Mouse (Mus musculus): ENCODE data around the gene Gm14409. TPM values are rescaled to one million over a fixed set of nuclear protein-coding genes. Genes with fewer than 3 reads are reported as not detected.

Gm14409 gene
- polyA plus RNA-seq (2014; fragmentation: Illumina TruSeq; extraction: RNeasy Lipid Tissue Mini Kit (QIAGEN cat#74804); ENCODE audit: low read depth, low replicate concordance): not detected

GRCm38 (mm10) chr2:177266936-177267335 is at the start of gene Gm14409:
TSS of gene Gm14409 (minus strand) at chr2:177267036.

Other genes starting within 250 kb of the Gm14409 start
- not detected for gene Gm14401, start 192.7 kb downstream of the Gm14409 start, polyA plus RNA-seq (2014; fragmentation: Illumina TruSeq; extraction: RNeasy Lipid Tissue Mini Kit (QIAGEN cat#74804); ENCODE audit: low read depth, low replicate concordance)
- 124 TPM for gene Gm14410, start 60.6 kb downstream of the Gm14409 start, polyA plus RNA-seq (2014; fragmentation: Illumina TruSeq; extraction: RNeasy Lipid Tissue Mini Kit (QIAGEN cat#74804); ENCODE audit: low read depth, low replicate concordance)
- gene Gm14412, start 57.3 kb upstream of the Gm14409 start, polyA plus RNA-seq (2014; fragmentation: Illumina TruSeq; extraction: RNeasy Lipid Tissue Mini Kit (QIAGEN cat#74804); ENCODE audit: low read depth, low replicate concordance): 22.6 TPM
- 28.6 TPM for gene Gm14418, start 131.3 kb upstream of the Gm14409 start, polyA plus RNA-seq (2014; fragmentation: Illumina TruSeq; extraction: RNeasy Lipid Tissue Mini Kit (QIAGEN cat#74804); ENCODE audit: low read depth, low replicate concordance)
- gene Zfp970, start 197.7 kb upstream of the Gm14409 start, polyA plus RNA-seq (2014; fragmentation: Illumina TruSeq; extraction: RNeasy Lipid Tissue Mini Kit (QIAGEN cat#74804); ENCODE audit: low read depth, low replicate concordance): 96.9 TPM
- gene Gm14403, start 231.2 kb upstream of the Gm14409 start, polyA plus RNA-seq (2014; fragmentation: Illumina TruSeq; extraction: RNeasy Lipid Tissue Mini Kit (QIAGEN cat#74804); ENCODE audit: low read depth, low replicate concordance): 108 TPM

All from adrenal gland, adult 10 weeks (tissue).